Mouse (Mus musculus) heart, postnatal 0 days (tissue): ENCODE results near the gene Olfr958.

Experiments used
- CTCF ChIP-seq: IDR thresholded peaks from 2 replicates; pipeline ENCODE4 v1.5.1; 2016; ENCODE audit warnings: antibody characterized with exemption, control low read depth, low read depth
- EP300 ChIP-seq: IDR thresholded peaks from 2 replicates; pipeline ENCODE4 v1.6.1; 2016; ENCODE audit warnings: antibody characterized with exemption, low read depth

DNA sequence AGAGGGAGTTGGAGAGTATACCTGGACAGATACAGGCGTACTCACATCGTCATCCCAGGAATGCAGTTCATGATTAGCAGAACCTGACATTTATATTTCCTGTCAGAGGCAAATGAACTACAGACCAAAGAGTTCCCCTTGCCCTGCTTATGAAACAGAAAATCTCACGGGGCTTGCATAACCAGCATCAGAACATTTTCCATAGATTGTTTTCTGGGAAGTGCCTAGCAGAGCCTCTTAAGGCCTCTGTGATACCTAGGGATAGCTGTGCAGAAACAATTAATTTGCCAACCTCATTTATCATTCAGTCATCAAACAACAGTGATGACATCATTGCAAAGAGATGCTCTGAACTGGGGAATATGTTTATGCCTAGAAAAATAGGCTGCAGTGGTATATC lies 21.6 kb upstream of the Olfr958 start, which contains the start of gene Olfr959:
- TF ChIP-seq CTCF (no peak), EP300 (no peak)
